Mouse (Mus musculus) kidney, adult 2 months (tissue): ENCODE results near the gene Dok5. TPM values are rescaled to one million over a fixed set of nuclear protein-coding genes. Genes with fewer than 3 reads are reported as not detected.

ENCODE experiments used
- DNase-seq: peaks from one replicate; pipeline ENCODE4 v3.0.0; 2021
- H3K27ac ChIP-seq: fragments of 200-500 bp; 2 replicates; pipeline ENCODE4 v1.5.1; 2012; ENCODE audit warnings: low read depth, low read length, control low read depth, inconsistent platforms; ENCODE audit not compliant: insufficient read depth
- H3K27me3 ChIP-seq: fragments of 200-500 bp; replicated peaks from 2 replicates; pipeline ENCODE4 v1.6.1; 2012; ENCODE audit warnings: mild to moderate bottlenecking, moderate library complexity, low read length, inconsistent platforms; ENCODE audit not compliant: control insufficient read depth, insufficient read depth
- H3K36me3 ChIP-seq: fragments of 200-500 bp; 2 replicates; pipeline ENCODE4 v1.6.1; 2012; ENCODE audit warnings: mild to moderate bottlenecking, moderate library complexity, low read length, inconsistent platforms; ENCODE audit not compliant: control insufficient read depth, insufficient read depth
- H3K4me1 ChIP-seq: fragments of 200-500 bp; 2 replicates; pipeline ENCODE4 v1.6.1; 2011; ENCODE audit warnings: low read length; ENCODE audit not compliant: control insufficient read depth, insufficient read depth
- H3K4me3 ChIP-seq: fragments of 200-500 bp; 2 replicates; pipeline ENCODE4 v1.5.1; 2011; ENCODE audit warnings: mild to moderate bottlenecking, low read depth, low read length, control low read depth; ENCODE audit not compliant: insufficient read depth
- CTCF ChIP-seq: fragments of 200-500 bp; conservative IDR thresholded peaks from 2 replicates; pipeline ENCODE4 v1.5.1; 2011; ENCODE audit warnings: low read depth, mild to moderate bottlenecking, control low read depth, low read length, moderate library complexity, mixed read lengths; ENCODE audit not compliant: insufficient read depth, insufficient read length
- POLR2A ChIP-seq: fragments of 200-500 bp; IDR thresholded peaks from one replicate; pipeline ENCODE4 v1.6.1; 2011; ENCODE audit warnings: low read depth, low read length, control low read depth
- WGBS: fragments of 180-500 bp; shearing (Covaris S2); methylation state at CpG from one replicate; pipeline ENCODE4 v1.1.7; 2018; 5-methylcytosine and 5-hydroxymethylcytosine counted together
- polyA plus RNA-seq: library from polyadenylated mRNA; depleted of rRNA; stranded (reverse); fragments of >200 nt; gene quantifications from 2 replicates; pipeline ENCODE4 v1.2.3, GENCODE M21; 2012; rRNA removed

Gene Dok5
- polyA plus RNA-seq, 1 experiment = 0.16 TPM

GRCm38 (mm10) chr2:170924131-170924530, 192.5 kb downstream of the Dok5 start:
- Histone ChIP-seq H3K27ac (no peak overlapping the region), H3K4me3 (no peak overlapping the region), H3K36me3 (no peaks in the 10 kb centered on the region), H3K27me3 (no peaks in the 10 kb centered on the region), H3K4me1 (0 out of 2 replicates have a peak, but pooled peaks cover 3% of the 10 kb centered on the region)
- TF ChIP-seq POLR2A = no peak
- no peak for TF ChIP-seq CTCF
- WGBS = 92% methylated on average over 4 of the region's 4 CpGs
- DNase-seq = no peak

- Histone ChIP-seq H3K36me3 (no peaks in the 10 kb centered on the region), H3K4me3 (no peak overlapping the region), H3K27ac (no peak overlapping the region), H3K4me1 (0 out of 2 replicates have a peak, but pooled peaks cover 3% of the 10 kb centered on the region), H3K27me3 (no peaks in the 10 kb centered on the region)
- no peak for TF ChIP-seq POLR2A
- TF ChIP-seq CTCF = no peak
- no peak for DNase-seq
- WGBS = 56% methylated on average over 9 of the region's 9 CpGs
These were observed 194.6 kb downstream of the Dok5 start for GRCm38 (mm10) chr2:170926237-170926636.

Other genes with a start within 250 kb of the Dok5 start
- 5.6 TPM in 2 replicates for gene Pfdn4, start 235.4 kb upstream of the Dok5 start, polyA plus RNA-seq
- 27.5 and 29.2 TPM in 2 replicates for gene Cyp24a1, start 234.7 kb upstream of the Dok5 start, polyA plus RNA-seq
- not detected in 2 replicates for gene 4930470P17Rik, start 129.8 kb upstream of the Dok5 start, polyA plus RNA-seq